In the genomic region with DNA sequence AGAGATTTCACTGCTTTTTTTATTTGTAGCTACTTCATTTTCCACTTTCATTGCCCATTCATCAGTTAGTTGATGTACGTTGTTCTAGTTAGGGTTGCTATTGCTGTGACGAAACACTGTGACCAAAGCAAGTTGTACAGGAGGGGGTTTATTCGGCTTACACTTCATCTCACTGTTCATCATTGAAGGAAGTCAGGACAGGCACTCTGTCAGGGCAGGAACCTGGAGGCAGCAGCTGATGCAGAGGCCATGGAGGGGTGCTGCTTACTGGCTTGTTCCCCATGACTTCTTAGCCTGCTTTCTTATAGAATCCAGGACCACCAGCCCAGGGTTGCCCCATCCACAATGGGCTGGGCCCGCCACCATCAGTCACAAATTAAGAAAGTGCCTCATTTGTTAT, we compare ENCODE assay signal across 19 mouse cellular contexts. TPM values are rescaled to one million over a fixed set of nuclear protein-coding genes. Genes with fewer than 3 reads are reported as not detected.
A peak's percentile ranks its signal among the peaks of the same experiment; 100 is the strongest.
DNase-seq lines count a peak whose midpoint lies in the region; ATAC-seq lines count a peak whose summit lies in the region.
"Had no signal": no experiment of that assay in that cellular context is flagged by ENCODE, and none has a peak within 500 bp of the region (broad histone marks: within the 10 kb centered on the region; RNA-seq: fewer than 3 reads in every experiment).

No protein-coding gene starts in this region.

- no peak for DNase-seq in midbrain, embryonic 10.5 days (ENCODE audit: low spot score)
- peak; percentile 5 for DNase-seq in embryonic facial prominence, embryonic 11.5 days (ENCODE audit: low spot score)
- no peak for DNase-seq in natural killer cell, adult 2 months (ENCODE audit: low spot score in 2 of 2)
- no peak for DNase-seq in layer of hippocampus, postnatal 14 days (ENCODE audit: low spot score in 2 of 2)
- DNase-seq: adrenal gland, adult 2 months; adrenal gland, postnatal 25 days; cerebellum, adult 2 months; cerebellum, postnatal 14 days; gastrocnemius, postnatal 36 days; heart, adult 18-20 months; heart, postnatal 14 days had no signal

- no peak overlapping the region for H3K4me3 ChIP-seq in midbrain, embryonic 10.5 days
- H3K4me3 ChIP-seq in midbrain, embryonic 16.5 days (ENCODE audit: low read depth, low read length) = no peak overlapping the region
- H3K4me3 ChIP-seq in embryonic facial prominence, embryonic 11.5 days (ENCODE audit: low read depth, low read length) = no peak overlapping the region
- no peak overlapping the region for H3K4me3 ChIP-seq in embryonic facial prominence, embryonic 15.5 days (replicated peaks)
- no peak overlapping the region for H3K4me3 ChIP-seq in limb, embryonic 12.5 days (replicated peaks)
- H3K4me3 ChIP-seq: heart, embryonic 15.5 days; hindbrain, embryonic 13.5 days; intestine, embryonic 15.5 days had no signal

- no peaks in the 10 kb centered on the region for H3K27me3 ChIP-seq in midbrain, embryonic 10.5 days (ENCODE audit: low read depth, poor library complexity, severe bottlenecking)
- no peaks in the 10 kb centered on the region for H3K27me3 ChIP-seq in midbrain, embryonic 16.5 days (ENCODE audit: control insufficient read depth, insufficient read depth, low read depth, low read length)
- no peaks in the 10 kb centered on the region for H3K27me3 ChIP-seq in embryonic facial prominence, embryonic 11.5 days (ENCODE audit: control insufficient read depth, insufficient read depth, low read length)
- H3K27me3 ChIP-seq in embryonic facial prominence, embryonic 15.5 days = no peaks in the 10 kb centered on the region
- no peaks in the 10 kb centered on the region for H3K27me3 ChIP-seq in limb, embryonic 12.5 days
- H3K27me3 ChIP-seq: heart, embryonic 15.5 days; hindbrain, embryonic 13.5 days; intestine, embryonic 15.5 days had no signal

- 0 out of 2 replicates have a peak overlapping the region, but pooled peaks have one; percentile 13 for H3K27ac ChIP-seq in midbrain, embryonic 10.5 days (replicated peaks)
- H3K27ac ChIP-seq in midbrain, embryonic 16.5 days (ENCODE audit: low read length) = no peak overlapping the region
- H3K27ac ChIP-seq in embryonic facial prominence, embryonic 11.5 days (replicated peaks; ENCODE audit: low read depth, low read length) = 0 out of 2 replicates have a peak overlapping the region, but pooled peaks have one; percentile 28
- peak overlapping the region; percentile 51 for H3K27ac ChIP-seq in embryonic facial prominence, embryonic 15.5 days (replicated peaks)
- peak overlapping the region; percentile 45; the same call in 1 of the 2 replicates for H3K27ac ChIP-seq in limb, embryonic 12.5 days
- H3K27ac ChIP-seq: heart, embryonic 15.5 days; hindbrain, embryonic 13.5 days; intestine, embryonic 15.5 days had no signal

- 91% methylated on average over 4 of the region's 4 CpGs for WGBS in midbrain, embryonic 10.5 days
- 89% methylated on average over 4 of the region's 4 CpGs for WGBS in midbrain, embryonic 16.5 days
- WGBS in embryonic facial prominence, embryonic 11.5 days = 69% methylated on average over 4 of the region's 4 CpGs
- 54% methylated on average over 4 of the region's 4 CpGs for WGBS in embryonic facial prominence, embryonic 15.5 days
- 59% methylated on average over 4 of the region's 4 CpGs for WGBS in limb, embryonic 12.5 days

- ATAC-seq in midbrain, embryonic 16.5 days = no peak
- no peak for ATAC-seq in embryonic facial prominence, embryonic 11.5 days (replicated peaks; ENCODE audit: insufficient number of reproducible peaks, low FRiP score, low TSS enrichment, low read depth)
- no peak for ATAC-seq in embryonic facial prominence, embryonic 15.5 days (ENCODE audit: insufficient number of reproducible peaks, low FRiP score, low TSS enrichment, low read depth)
- ATAC-seq in limb, embryonic 12.5 days (ENCODE audit: insufficient number of reproducible peaks, insufficient read depth, low FRiP score, low TSS enrichment, low read depth) = no peak
- ATAC-seq: forebrain, embryonic 14.5 days; intestine, embryonic 15.5 days had no signal

- peaks cover 24% of the 10 kb centered on the region for H3K4me1 ChIP-seq in midbrain, embryonic 10.5 days
- peaks cover 5% of the 10 kb centered on the region for H3K4me1 ChIP-seq in midbrain, embryonic 16.5 days (ENCODE audit: control insufficient read depth, insufficient read depth, low read length)
- no peaks in the 10 kb centered on the region for H3K4me1 ChIP-seq in embryonic facial prominence, embryonic 11.5 days (ENCODE audit: control insufficient read depth, insufficient read depth, low read length)
- peaks cover 8% of the 10 kb centered on the region for H3K4me1 ChIP-seq in embryonic facial prominence, embryonic 15.5 days
- peaks cover 20% of the 10 kb centered on the region for H3K4me1 ChIP-seq in limb, embryonic 12.5 days (replicated peaks)
- H3K4me1 ChIP-seq: heart, embryonic 15.5 days; intestine, embryonic 15.5 days had no signal

- H3K9me3 ChIP-seq in midbrain, embryonic 10.5 days (replicated peaks) = no peaks in the 10 kb centered on the region
- H3K9me3 ChIP-seq in midbrain, embryonic 16.5 days (replicated peaks; ENCODE audit: control insufficient read depth, low read length, poor library complexity, severe bottlenecking) = no peaks in the 10 kb centered on the region
- no peaks in the 10 kb centered on the region for H3K9me3 ChIP-seq in embryonic facial prominence, embryonic 11.5 days (replicated peaks; ENCODE audit: control insufficient read depth, low read length)
- H3K9me3 ChIP-seq in embryonic facial prominence, embryonic 15.5 days (replicated peaks) = no peaks in the 10 kb centered on the region
- no peaks in the 10 kb centered on the region for H3K9me3 ChIP-seq in limb, embryonic 12.5 days
- H3K9me3 ChIP-seq: heart, embryonic 15.5 days; hindbrain, embryonic 13.5 days; intestine, embryonic 15.5 days had no signal

- H3K4me2 ChIP-seq in midbrain, embryonic 16.5 days (ENCODE audit: low read length) = no peak overlapping the region
- no peak overlapping the region for H3K4me2 ChIP-seq in embryonic facial prominence, embryonic 11.5 days (ENCODE audit: low read depth, low read length)
- no peak overlapping the region for H3K4me2 ChIP-seq in embryonic facial prominence, embryonic 15.5 days (replicated peaks)
- no peak overlapping the region for H3K4me2 ChIP-seq in limb, embryonic 12.5 days
- H3K4me2 ChIP-seq: heart, embryonic 11.5 days; heart, embryonic 15.5 days; hindbrain, embryonic 13.5 days; intestine, embryonic 15.5 days had no signal

- H3K9ac ChIP-seq in midbrain, embryonic 16.5 days (ENCODE audit: low read depth, low read length) = no peak overlapping the region
- H3K9ac ChIP-seq in embryonic facial prominence, embryonic 11.5 days (replicated peaks; ENCODE audit: low read length) = no peak overlapping the region
- H3K9ac ChIP-seq in embryonic facial prominence, embryonic 15.5 days = no peak overlapping the region
- no peak overlapping the region for H3K9ac ChIP-seq in limb, embryonic 12.5 days (replicated peaks)
- H3K9ac ChIP-seq: heart, embryonic 15.5 days; hindbrain, embryonic 13.5 days; intestine, embryonic 15.5 days had no signal

- peaks cover 47% of the 10 kb centered on the region for H3K36me3 ChIP-seq in midbrain, embryonic 10.5 days
- H3K36me3 ChIP-seq in midbrain, embryonic 16.5 days (ENCODE audit: control insufficient read depth, insufficient read depth, low read length) = peaks cover 8% of the 10 kb centered on the region; the same call in 1 of the 2 replicates
- H3K36me3 ChIP-seq in embryonic facial prominence, embryonic 11.5 days (replicated peaks; ENCODE audit: control insufficient read depth, insufficient read depth, low read depth, low read length) = peaks cover 3% of the 10 kb centered on the region; the same call in 1 of the 2 replicates
- peaks cover 21% of the 10 kb centered on the region; the same call in 1 of the 2 replicates for H3K36me3 ChIP-seq in embryonic facial prominence, embryonic 15.5 days
- H3K36me3 ChIP-seq in limb, embryonic 12.5 days = peaks cover 26% of the 10 kb centered on the region
- H3K36me3 ChIP-seq: intestine, embryonic 15.5 days had no signal

RNA-seq across cellular contexts. Expression of a gene that starts 19.2 kb away (rescaled TPM):
- polyA plus RNA-seq in midbrain, embryonic 10.5 days (2016; fragmentation: Nextera tagmentation; extraction: Ambion mirVana) = 9.4 and 14.9 TPM in 2 replicates
- 16.6 and 17.1 TPM in 2 replicates for polyA plus RNA-seq in midbrain, embryonic 16.5 days (2015; fragmentation: Nextera tagmentation; extraction: Ambion mirVana)
- polyA plus RNA-seq in embryonic facial prominence, embryonic 11.5 days (2014; fragmentation: Nextera tagmentation; extraction: Ambion mirVana) = 11.7 and 12.0 TPM in 2 replicates
- 12.6 and 12.7 TPM in 2 replicates for polyA plus RNA-seq in embryonic facial prominence, embryonic 15.5 days (2015; fragmentation: Nextera tagmentation; extraction: Ambion mirVana)
- 20.0 and 23.0 TPM in 2 replicates for polyA plus RNA-seq in limb, embryonic 12.5 days (2016; fragmentation: Nextera tagmentation; extraction: Ambion mirVana)
- 10 to 100 TPM; 19.6 to 23.4 TPM for total RNA-seq in layer of hippocampus, postnatal 14 days (2021)

RNA-seq across cellular contexts. Expression of a gene that starts 59.0 kb away (rescaled TPM):
- 39.5 and 44.3 TPM in 2 replicates for polyA plus RNA-seq in midbrain, embryonic 10.5 days (2016; fragmentation: Nextera tagmentation; extraction: Ambion mirVana)
- 4.4 and 4.5 TPM in 2 replicates for polyA plus RNA-seq in midbrain, embryonic 16.5 days (2015; fragmentation: Nextera tagmentation; extraction: Ambion mirVana)
- 24.7 and 25.5 TPM in 2 replicates for polyA plus RNA-seq in embryonic facial prominence, embryonic 11.5 days (2014; fragmentation: Nextera tagmentation; extraction: Ambion mirVana)
- 17.1 and 23.5 TPM in 2 replicates for polyA plus RNA-seq in embryonic facial prominence, embryonic 15.5 days (2015; fragmentation: Nextera tagmentation; extraction: Ambion mirVana)
- polyA plus RNA-seq in limb, embryonic 12.5 days (2016; fragmentation: Nextera tagmentation; extraction: Ambion mirVana) = 30.9 and 32.6 TPM in 2 replicates
- 1 to 10 TPM; 2.3 to 2.5 TPM for total RNA-seq in layer of hippocampus, postnatal 14 days (2021)

RNA-seq across cellular contexts. Expression of a gene that starts 59.2 kb away (rescaled TPM):
- 26.9 and 28.1 TPM in 2 replicates for polyA plus RNA-seq in midbrain, embryonic 10.5 days (2016; fragmentation: Nextera tagmentation; extraction: Ambion mirVana)
- polyA plus RNA-seq in midbrain, embryonic 16.5 days (2015; fragmentation: Nextera tagmentation; extraction: Ambion mirVana) = 7.7 and 8.7 TPM in 2 replicates
- polyA plus RNA-seq in embryonic facial prominence, embryonic 11.5 days (2014; fragmentation: Nextera tagmentation; extraction: Ambion mirVana) = 27.1 and 28.7 TPM in 2 replicates
- polyA plus RNA-seq in embryonic facial prominence, embryonic 15.5 days (2015; fragmentation: Nextera tagmentation; extraction: Ambion mirVana) = 24.6 and 25.2 TPM in 2 replicates
- 30.9 and 33.9 TPM in 2 replicates for polyA plus RNA-seq in limb, embryonic 12.5 days (2016; fragmentation: Nextera tagmentation; extraction: Ambion mirVana)
- 10 to 100 TPM in 1 of 2 experiments, 1 to 10 TPM in 1; 8.9 to 10.4 TPM for total RNA-seq in layer of hippocampus, postnatal 14 days (2021)
